Mouse (Mus musculus) megakaryocyte, adult 5-6 weeks (primary cell): ENCODE measurements around the gene Cox15. TPM values are rescaled to one million over a fixed set of nuclear protein-coding genes. Genes with fewer than 3 reads are reported as not detected.

Experiments used
- ATAC-seq: 2 replicates; pipeline ENCODE4 v1.8.0; 2016; ENCODE audit warnings: mild to moderate bottlenecking, inconsistent platforms; ENCODE audit not compliant: poor library complexity, severe bottlenecking
- total RNA-seq, 2 experiments: library from RNA; stranded (forward) in 1 of 2; stranded (reverse) in 1 of 2; fragments of 153-499, 151-499 nt in 1 of 2; fragments of 221-1000, 200-1000 nt in 1 of 2; gene quantifications; 2 replicates each; pipeline versions ENCODE4 v1.2.3 to v1.2.4; 2015 to 2017

Cox15 gene
- 9.0 and 10.6 TPM in 2 replicates for total RNA-seq (2015)
- 8.7 and 19.2 TPM in 2 replicates for total RNA-seq (2017)

DNA sequence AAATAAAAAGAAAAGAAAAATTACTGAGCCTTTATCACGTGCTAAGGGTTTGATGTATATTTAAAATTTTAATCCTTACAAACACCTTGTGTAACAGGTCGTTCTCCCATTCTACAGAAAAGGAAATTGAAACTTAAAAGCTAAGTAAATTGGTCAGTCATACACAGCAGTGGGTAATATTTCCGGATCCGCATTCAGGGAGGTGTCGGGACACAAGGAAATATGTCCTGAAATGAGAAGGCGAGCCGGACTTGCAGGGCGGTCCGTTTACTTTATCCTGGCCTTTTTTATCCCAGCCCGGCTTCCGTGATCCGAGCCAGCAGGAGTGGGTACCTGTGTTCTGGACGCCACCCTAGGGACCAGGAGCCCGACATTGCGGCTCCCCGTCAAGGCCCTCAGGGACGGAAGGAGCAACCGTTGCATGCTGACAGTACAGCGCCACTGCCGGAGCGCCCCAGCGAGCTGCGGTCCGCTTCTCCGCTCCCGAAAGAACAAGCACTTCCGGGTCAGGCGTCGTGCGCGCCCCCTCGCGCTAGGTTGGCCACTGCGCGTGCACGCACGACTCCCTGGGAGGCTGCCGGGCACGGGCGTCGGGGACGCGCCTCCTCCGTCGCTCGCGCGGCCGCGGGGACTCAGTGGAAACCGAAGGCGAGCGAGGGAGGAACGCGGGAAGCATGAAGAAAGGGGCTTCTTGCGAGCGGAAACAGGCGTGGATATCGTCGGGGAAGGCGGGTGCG lies at the start of gene Cox15, which contains the start of gene Cutc:
Gene Cox15 (minus strand): TSS at position 512 of the 737 bp plus-strand sequence.
Gene Cutc (plus strand): TSS at position 508 of the 737 bp plus-strand sequence.
- peak; percentile 97 for ATAC-seq

GRCm38 (mm10) chr19:43801427-43802051 lies 48.7 kb upstream of the Cox15 start:
- ATAC-seq, result peak; percentile 83

DNA sequence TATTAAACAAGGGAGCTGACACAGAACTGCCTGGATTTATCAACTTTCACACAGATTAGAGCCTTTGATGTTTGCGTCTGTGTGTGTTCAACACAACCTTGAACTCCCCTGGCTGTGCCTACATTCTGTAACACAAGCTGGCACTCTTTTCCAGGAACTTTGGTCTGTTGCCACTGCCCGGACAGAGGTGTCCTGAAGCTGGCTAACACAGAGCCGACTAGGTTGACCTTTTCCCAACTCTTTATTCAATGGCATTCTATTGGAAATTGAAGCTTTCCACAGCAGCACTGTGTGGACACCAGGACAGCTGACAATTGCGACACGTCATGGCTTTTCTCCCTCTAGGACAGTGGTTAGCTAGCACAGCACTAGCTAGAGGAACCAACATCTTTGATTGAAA lies 44.4 kb upstream of the Cox15 start:
- ATAC-seq, result no peak; the same call in 1 of the 2 replicates

- ATAC-seq, result no peak
Observed at GRCm38 (mm10) chr19:43795511-43795910, 42.7 kb upstream of the Cox15 start.

GRCm38 (mm10) chr19:43793951-43794350 lies 41.2 kb upstream of the Cox15 start:
- no peak for ATAC-seq

DNA sequence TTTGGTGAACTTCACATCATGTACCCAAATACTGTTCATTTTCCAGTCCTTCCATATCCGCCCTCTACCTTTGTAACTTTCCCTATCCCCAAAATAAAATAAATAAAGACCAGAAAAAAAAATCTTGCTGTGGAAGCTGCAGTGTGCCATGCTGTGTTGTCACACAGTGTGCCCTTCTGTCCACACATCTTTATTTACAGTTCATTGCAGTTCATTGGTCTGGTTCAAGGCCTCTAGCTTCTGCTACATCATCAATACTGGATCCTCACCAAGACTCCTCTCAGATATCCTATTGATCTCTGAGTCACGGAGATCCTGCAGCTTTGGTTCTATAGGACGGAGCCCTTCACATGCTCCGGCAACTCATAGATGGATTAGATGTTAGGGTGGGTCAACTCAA lies 39.7 kb upstream of the Cox15 start:
- ATAC-seq, result no peak

DNA sequence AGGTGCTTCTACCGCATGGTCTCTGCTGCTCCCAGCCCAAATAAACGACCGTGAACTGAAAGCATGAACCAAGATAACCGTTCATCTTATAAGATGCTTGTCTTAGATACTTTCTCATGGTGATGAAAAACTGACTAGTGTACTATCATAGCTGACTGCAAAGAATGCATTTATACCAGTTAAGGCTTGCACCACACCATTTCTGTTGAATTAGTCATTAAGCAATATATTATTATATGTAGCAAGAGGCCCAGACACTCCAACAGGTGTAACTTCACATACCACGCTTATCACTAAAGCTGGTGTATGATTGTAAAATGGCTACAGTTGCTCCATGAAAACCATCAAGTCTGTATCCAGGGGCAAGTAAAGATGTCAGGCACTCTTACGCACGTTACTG lies 37.0 kb upstream of the Cox15 start:
- no peak for ATAC-seq

- ATAC-seq, result peak; percentile 84
Observed at GRCm38 (mm10) chr19:43786249-43787026, 33.6 kb upstream of the Cox15 start.

GRCm38 (mm10) chr19:43784761-43785160 lies 32.0 kb upstream of the Cox15 start:
- peak; percentile 16; the same call in 1 of the 2 replicates for ATAC-seq

DNA sequence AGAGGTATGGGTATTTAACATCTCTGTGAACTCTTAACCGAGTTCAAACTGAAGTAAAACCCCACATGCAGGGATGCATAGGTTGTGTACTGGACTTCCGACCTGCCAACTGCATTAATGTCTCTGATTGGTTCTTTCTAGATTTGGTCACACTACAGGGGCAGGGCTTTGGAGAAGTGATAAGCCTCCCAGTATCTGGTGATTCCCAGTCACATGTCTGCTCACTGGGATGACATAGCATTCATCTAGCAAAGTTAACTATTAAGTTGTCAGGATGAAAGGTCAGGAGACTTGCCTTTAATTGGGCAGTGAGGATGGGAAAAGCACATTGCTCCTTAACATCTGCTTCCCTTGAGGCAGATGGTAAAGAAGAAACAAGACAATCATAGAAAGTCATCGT lies 29.2 kb upstream of the Cox15 start, which contains the start of gene Abcc2:
Gene Abcc2 (plus strand): TSS at position 213 of the 400 bp plus-strand sequence.
- ATAC-seq, result no peak

GRCm38 (mm10) chr19:43780391-43780790 lies 27.6 kb upstream of the Cox15 start:
- ATAC-seq, result no peak

GRCm38 (mm10) chr19:43777308-43777707 lies 24.5 kb upstream of the Cox15 start:
- no peak for ATAC-seq

DNA sequence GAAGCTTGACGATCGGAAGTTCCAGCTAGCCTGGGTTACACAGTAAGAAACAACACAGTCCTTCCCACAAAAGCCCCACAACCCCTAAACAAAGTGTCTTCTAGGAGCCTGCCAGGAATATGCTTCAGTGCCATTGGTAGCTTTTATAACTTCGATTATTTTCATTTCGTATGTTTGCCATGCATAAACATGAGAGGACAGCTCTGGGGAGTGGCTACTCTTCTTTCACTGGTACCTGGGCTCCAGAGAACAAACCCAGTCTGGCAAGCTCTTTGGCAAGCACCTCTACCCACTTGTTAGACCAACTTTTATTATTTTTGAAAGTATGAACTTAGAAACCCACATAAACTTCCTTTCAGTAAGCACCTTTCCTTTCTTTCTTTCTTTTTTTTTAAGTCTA lies 23.8 kb upstream of the Cox15 start:
- ATAC-seq, result no peak

GRCm38 (mm10) chr19:43775433-43775832 lies 22.6 kb upstream of the Cox15 start:
- ATAC-seq, result peak; percentile 39

GRCm38 (mm10) chr19:43772311-43772710 lies 19.5 kb upstream of the Cox15 start:
- ATAC-seq, result no peak

GRCm38 (mm10) chr19:43771499-43771969 lies 18.7 kb upstream of the Cox15 start:
- peak; percentile 96 for ATAC-seq

GRCm38 (mm10) chr19:43770584-43770983 lies 17.8 kb upstream of the Cox15 start:
- ATAC-seq, result no peak

GRCm38 (mm10) chr19:43769366-43769960 lies 16.7 kb upstream of the Cox15 start:
- no peak for ATAC-seq

- ATAC-seq, result no peak
Observed at GRCm38 (mm10) chr19:43767549-43768322, 14.9 kb upstream of the Cox15 start.

DNA sequence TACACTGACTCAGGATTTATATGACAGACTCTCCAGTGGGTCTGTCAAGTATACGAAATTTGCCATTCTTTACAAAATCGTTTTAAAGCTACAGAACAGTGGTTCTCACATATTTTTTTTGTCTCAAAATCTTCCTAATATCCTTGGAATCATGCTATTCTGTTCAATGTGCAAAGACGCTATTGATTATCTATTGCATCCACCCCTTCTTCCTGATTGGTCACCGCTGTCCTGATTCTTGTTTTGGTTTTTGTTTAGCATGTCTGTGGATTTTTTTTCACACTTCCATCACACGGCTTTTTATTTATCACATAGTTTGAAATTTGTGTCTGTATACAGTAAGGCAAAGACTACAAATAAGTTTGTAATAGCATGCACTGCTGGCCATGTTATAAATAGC lies 13.7 kb upstream of the Cox15 start:
- ATAC-seq, result no peak
